Mouse (Mus musculus): ENCODE measurements around the gene Mfsd5.

The Mfsd5 gene

DNA sequence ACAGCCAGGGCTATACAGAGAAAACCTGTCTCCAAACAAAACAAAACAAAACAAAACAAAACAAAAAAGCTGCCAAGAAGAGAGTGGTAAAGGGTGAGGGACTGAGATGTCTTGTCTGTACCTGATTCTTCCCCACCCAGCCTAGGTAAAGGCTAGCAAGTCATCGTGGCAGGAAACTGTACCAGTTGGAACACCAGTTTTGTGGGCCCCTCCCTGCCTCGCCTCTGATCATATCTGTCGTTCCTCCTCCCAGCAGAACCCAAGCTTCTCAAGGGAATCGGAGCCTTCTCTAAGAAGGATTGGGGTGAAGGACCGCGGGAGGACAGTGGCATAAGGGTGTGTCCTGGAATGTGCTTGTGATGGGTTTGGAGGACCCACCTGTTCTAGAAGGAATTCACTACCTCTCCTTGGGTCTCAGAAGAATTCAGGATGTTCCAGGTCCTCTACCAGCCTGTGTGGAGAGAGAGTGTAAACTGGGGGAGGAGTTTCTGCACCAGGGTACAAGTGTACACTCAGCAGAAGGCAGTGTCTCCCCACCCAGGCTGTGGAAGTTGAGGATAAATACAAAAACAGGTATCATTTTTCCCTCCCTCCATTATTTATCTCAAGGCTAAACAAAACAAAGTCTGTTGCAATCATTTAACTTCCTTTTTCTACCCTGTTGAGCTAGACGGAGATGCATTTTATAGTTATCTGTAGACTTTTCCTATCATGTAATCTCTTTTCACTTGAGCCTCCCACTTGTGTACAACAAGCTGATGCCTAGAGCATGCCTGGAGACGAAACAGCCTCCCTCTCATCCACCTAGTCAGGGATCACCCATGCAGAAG lies 3.4 kb downstream of the Mfsd5 start:
- no peak for DNase-seq

DNA sequence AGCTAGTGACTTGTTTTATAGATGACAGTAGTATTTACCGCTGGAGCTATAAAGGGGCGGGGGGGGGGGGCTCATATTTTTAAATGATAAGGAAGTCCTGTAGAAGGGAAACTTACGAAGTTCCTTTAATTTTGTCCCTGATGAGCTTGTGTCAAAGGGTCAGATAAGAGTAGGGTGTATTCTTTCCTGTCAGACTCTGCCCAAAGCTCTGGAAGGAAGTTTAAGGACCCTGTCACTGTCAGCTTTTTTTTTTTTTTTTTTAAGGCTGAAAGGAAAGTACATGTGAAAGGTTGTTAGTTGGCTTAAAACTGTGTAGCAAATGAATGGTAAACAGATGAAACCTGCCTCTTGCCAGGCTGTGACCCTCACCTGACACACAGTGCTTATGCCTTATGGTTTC lies 4.4 kb downstream of the Mfsd5 start:
- no peak for DNase-seq

DNA sequence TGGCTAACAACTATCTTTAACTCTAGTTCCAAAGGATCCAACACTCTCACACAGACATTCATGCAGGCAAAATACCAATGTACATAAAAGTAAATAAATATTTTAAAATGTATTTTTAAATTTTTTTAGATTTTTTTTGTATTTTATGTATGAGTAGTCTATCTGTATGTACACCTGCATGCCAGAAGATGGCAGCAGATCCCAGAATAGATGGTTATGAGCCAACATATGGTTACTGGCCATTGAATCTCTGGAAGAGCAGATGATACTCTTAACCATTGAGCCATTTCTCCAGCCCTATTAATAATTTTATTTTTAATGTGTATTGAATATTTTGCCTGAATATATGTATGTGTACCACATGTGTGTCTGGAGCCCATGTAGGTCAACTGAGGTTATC lies 8.1 kb downstream of the Mfsd5 start:
- DNase-seq = no peak

DNA sequence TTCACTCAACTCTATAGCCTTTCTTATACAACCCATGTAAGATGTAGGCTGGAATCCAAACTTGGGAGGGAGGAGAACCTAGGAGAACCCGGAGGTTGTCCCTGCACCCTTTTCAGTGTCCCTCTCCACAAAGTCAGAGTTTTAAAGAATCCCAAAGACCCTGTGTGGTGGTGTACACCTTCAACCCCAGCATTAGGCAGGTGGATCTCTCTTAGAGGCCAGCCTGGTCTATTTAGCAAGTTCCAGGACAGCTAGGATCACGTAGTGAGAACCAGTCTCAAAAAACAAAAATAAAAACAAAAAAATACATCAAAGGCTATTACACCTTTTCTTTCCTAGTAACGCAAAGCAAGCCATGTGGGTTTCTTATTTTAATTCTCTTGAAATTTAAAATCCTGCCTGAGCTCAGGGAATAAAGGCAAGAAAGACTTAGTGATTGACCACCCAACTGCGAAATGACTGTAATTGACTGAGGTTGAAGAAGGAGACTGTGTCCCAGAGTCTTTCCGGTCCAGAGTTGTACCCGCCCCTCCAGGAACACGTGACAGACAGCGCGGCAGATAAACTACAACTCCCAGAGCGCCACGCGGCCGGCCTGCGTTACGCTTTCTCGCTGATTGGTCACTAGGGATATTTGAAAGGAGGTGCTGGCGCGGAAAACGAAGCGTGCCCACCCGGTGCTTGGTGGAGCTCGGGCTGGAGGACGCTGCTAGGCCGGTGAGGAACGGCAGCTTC lies 16.5 kb downstream of the Mfsd5 start, which contains the start of gene Espl1:
Gene Espl1 (plus strand): TSS at position 634 of the 735 bp plus-strand sequence.
- DNase-seq = peak; percentile 92

DNA sequence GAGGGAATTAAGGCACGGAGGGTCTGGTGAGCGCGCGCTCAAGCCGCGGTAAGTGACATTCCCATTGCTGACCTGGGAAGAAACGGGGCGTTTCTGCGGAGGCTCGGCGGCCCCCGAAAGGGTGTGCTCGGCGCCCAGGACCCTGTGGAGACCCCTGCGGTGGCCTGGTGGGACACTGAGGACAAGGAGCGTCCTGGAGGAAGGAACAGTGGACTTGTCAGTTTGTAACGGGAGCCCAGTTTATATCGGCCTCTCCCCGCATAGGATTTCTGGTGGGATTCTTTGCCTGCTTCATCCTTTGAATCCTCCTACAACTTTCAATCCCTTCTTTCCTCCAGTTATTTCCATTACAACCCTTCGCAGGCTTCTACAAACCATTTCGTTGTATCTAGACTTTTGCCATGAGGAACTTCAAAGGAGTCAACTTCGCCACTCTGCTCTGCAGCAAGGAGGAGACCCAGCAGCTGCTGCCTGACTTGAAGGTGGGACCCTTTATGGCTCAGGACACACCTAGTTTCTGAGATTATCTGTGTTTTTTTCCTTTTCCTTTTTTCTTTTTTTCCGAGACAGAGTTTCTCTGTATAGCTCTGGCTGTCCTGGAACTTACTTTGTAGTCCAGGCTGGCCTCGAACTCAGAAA lies 17.2 kb downstream of the Mfsd5 start:
- no peak for DNase-seq

DNA sequence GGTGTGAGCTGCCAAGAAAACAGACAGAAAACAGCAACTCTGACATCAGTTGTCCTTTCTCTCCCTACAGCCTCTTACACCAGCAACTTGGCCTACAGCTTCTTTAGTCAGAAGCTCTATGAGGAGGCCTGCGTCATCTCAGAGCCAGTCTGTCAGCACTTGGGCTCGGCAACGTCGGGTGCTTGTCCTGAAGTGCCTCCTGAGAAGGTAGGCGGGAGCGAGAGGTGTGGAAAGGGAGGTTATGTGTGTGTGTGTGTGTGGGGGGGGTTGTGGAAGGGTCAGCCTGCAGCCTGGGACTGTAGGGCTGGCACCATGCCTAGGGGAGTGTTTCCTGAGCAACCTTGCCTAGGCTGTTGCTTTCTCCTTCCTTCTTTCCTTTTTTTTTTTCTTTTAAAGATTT lies 23.3 kb downstream of the Mfsd5 start:
- DNase-seq = no peak

DNA sequence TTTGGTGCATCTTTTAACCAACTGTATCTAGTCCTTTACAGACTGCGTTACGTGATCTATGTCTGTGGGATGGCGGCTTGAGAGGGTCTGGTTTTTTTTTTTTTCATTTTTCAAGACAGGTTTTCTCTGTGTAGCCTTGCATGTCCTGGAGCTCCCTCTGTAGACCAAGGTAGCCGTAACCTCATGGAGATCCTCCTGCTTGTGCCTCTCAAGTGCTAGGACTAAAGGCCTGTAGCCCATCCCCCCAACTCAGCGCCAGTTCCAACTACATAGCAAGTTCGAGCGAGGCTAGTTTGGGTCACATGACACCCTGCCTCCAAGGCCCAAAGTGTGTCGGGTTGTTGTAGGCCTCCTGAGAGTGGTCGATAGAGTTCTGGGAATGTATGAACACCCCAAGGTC lies 29.5 kb downstream of the Mfsd5 start:
- DNase-seq = no peak

DNA sequence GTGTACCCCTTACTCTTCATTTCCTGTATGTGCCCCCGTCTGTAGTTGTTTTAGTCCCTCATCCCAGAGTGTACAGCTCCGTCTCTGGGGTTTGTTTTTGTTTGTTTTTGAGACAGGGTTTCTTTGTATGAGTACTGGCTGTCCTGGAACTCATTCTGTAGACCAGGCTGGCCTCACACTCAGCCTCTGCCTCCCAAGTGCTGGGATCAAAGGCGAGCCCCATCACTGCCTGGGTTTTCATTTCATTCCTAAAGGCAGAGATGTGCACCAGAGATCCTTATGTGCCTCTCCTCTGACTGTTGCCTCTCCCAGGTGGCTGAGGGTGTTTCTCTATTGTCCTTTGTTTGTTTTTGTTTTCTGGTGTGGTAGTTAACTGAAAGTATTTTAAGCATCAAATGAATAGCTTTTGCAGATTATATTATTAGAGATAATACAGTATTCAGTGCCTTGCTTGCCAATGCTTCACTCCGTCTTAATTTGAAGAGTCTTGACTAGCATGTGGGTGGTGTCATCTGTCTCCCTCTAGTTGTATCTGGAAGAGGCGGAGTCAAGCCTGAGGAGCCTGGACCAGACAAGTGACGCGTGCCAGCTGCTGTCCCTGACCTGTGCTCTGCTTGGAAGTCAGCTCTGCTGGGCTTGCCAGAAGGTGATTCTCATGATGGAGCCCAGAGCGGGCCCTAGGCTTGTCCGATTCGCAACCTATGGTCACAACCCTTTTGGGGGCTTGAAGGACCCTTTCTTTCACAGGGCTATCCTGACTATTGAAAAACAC lies 31.0 kb downstream of the Mfsd5 start:
- no peak for DNase-seq

DNA sequence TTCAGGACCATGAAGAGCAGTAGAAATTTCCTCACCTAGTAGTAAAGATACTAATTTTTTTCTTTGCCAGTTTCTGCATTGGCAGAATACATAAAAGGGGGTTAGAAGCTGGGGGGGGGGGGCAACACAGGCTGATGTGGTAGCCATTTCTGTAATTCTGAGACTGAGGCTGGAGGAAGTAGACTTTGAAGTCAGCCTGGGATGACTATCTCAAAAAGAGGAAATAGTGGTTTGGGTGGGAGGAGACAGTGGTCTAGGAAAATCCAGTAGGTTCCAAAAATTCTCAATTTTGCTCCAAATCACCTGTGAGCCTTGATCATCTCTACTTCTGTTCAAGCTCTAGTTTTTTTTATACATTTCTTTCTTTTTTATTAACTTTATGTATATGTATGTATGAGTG lies 32.2 kb downstream of the Mfsd5 start:
- no peak for DNase-seq

DNA sequence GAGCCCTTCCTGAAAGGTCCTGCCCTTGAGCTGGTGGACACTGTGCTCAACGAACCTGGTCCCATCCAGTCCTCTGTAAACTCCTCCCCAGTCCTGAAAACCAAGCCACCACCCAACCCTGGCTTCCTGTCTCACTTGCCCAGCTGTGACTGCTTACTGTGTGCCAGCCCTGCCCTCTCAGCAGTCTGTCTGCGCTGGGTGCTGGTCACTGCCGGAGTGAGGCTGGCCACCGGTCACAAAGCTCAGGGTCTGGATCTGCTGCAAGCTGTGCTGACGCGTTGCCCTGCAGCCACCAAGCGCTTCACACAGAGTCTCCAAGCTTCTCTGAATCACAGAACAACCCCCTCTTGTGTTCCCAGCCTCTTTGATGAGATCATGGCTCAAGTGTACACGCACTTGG lies 36.0 kb downstream of the Mfsd5 start:
- DNase-seq = peak; percentile 48

DNA sequence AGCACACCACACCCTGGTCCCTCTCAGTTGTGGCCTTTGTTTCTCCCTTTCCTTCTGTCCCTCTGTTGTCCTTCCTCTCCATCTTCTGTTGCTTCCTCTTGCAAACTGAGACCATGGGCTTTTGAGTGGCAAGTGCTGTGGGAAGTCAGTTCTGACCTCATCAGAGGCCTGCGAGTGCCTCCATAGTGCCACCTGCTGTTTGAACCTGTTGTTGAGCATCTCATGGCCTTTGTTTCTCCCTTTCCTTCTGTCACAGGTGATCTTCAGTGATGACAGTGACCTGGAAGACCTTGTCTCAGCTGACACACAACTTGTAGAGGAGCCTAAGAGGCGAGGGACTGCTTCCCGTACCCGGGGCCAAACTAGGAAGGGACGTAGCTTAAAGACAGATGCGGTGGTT lies 37.0 kb downstream of the Mfsd5 start:
- DNase-seq = peak; percentile 72

DNA sequence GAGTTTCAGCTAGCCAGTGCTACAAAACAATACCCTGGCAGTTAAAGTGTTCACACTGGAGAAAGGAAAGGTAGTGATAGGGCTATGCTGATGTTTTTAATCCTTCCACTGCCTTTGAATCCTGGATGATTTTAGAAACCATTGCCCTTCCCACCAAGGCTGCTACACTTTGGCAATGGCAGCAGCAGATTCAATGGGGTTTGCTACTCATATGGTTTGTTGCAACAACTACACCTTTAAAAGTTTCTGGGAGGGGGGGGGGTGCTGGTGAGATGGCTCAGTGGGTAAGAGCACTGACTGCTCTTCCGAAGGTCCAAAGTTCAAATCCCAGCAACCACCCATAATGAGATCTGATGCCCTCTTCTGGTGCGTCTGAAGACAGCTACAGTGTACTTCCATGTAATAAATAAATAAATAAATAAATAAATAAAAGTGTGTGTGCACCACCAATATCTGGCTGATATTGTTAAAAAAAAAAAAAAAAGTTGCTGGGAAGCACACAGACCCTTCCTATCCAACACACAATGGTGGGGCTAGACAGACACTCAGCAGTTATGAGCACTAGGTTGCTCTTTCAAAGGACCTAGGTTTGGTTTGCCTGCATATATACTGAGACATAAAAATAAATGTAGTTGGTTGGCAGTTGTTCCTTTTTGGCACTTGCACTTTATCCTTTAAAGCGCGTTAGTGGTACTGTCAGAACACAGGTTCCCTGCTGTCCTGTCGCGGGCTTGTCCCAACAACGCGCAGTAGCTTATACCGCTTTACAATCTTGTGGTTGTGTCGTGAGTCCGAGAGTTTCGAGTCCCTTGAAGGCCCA lies 45.6 kb downstream of the Mfsd5 start:
- no peak for DNase-seq

DNA sequence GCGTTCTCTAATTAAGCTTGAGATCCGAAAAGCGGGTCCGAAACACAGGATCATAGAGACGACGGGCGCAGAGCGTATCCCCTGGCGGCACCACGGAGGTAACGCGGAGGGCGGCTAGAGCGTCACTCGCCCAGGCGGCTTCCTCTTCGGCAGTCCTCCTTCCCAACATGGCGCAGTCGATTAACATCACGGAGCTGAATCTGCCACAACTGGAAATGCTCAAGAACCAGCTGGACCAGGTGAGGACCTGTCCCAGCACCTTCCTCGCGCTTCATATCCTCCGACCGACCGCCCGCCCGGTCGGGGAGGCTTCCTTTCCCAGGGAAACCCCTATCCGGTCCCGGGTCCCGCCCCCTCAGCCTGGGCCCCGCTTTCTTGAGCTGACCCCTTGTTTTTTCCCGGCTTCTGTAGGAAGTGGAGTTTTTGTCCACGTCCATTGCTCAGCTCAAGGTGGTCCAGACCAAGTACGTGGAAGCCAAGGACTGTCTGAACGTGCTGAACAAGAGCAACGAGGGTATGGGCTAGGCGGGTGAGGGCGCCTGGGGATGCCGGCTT lies 46.8 kb downstream of the Mfsd5 start, which contains the start of gene Pfdn5:
Gene Pfdn5 (plus strand): TSS at position 95 of the 555 bp plus-strand sequence.
- peak; percentile 84 for DNase-seq

DNA sequence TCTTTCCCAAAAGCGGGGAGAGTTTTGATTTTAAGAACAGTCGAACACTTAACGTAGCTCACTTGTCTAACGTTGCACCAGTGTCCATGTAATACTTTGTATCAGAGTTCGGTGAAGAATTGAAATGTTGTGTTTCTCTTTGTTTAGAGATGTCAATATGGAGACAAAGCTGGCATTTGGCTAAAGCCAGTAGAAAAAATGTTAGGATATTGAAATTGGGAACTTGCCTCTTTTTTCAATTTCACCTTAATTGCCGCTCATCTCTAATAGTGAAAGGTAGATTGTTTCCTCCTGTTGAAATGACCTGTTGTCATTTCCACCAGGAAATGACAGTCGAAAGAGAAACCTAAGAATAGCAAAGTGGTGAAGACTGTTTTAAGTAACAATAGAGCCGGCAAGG lies 47.6 kb downstream of the Mfsd5 start:
- no peak for DNase-seq

All from layer of hippocampus, adult 9-11 months (tissue).